Mouse (Mus musculus): ENCODE data around the gene Efcab1.

DNA sequence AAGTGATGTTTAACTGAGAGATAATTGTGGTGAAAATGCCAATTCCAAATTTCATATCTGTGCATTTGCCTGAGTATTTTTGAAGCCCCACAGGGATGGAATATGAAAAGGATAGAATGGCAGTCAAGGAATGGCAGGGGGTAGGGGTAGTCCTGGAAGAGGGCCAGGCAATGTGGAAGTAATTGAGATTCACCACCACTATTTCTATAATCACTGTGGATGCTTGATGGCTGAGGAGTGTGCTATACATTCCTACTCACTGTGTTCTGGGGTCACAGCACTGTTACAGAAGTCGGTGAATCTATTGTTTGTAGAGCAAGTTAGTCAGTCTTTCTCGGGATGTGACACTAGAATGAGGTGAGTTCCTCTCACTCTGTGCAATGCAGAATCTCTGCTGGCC, 108.3 kb downstream of the Efcab1 start:
- TF ChIP-seq POLR2A (IDR thresholded peaks at IDR 0.05; ENCODE audit: insufficient read length, low read depth) = no peak
- no peak for TF ChIP-seq MAX (IDR thresholded peaks at IDR 0.05; ENCODE audit: low read depth)
- TF ChIP-seq MYOD1 (IDR thresholded peaks at IDR 0.05; ENCODE audit: control insufficient read depth in 1 of 3, insufficient read length in 2 of 3, low read depth in 2 of 3) = no peak
- no peak for TF ChIP-seq E2F4 (IDR thresholded peaks at IDR 0.05; ENCODE audit: insufficient read depth)
- no peak for TF ChIP-seq CEBPB (IDR thresholded peaks at IDR 0.05; ENCODE audit: insufficient read depth, poor library complexity, severe bottlenecking)
- no peak for TF ChIP-seq MYOG (IDR thresholded peaks at IDR 0.05; ENCODE audit: control insufficient read depth in 1 of 3, insufficient read depth in 1 of 3, insufficient read length in 2 of 3, low read depth in 2 of 3)
- no peak for TF ChIP-seq USF1 (IDR thresholded peaks at IDR 0.05; ENCODE audit: low read depth)
- no peak for TF ChIP-seq TCF12 (IDR thresholded peaks at IDR 0.05; ENCODE audit: insufficient read depth, poor library complexity, severe bottlenecking)

All from myocyte (in vitro differentiated cells).